Mouse (Mus musculus) embryonic facial prominence, embryonic 14.5 days (tissue): ENCODE data around the gene Aatk. TPM values are rescaled to one million over a fixed set of nuclear protein-coding genes. Genes with fewer than 3 reads are reported as not detected.
A peak's percentile ranks its signal among the peaks of the same experiment; 100 is the strongest.

Source experiments
- ATAC-seq: fragments of 200-750 bp; cut with Nextera tagmentation; 2 replicates; pipeline ENCODE4 v1.8.0; 2017; ENCODE audit warnings: low read depth, moderate number of reproducible peaks, moderate TSS enrichment
- DNase-seq: peaks from one replicate; pipeline ENCODE4 v3.0.0-alpha.2; 2015; ENCODE audit warnings: low spot score
- H3K27ac ChIP-seq: fragments of 300-500 bp; sonication (generic); replicated peaks from 2 replicates; pipeline ENCODE4 v1.5.1; 2014; ENCODE audit warnings: low read depth, mild to moderate bottlenecking, low read length, moderate library complexity
- H3K27me3 ChIP-seq: fragments of 300-500 bp; sonication (generic); replicated peaks from 2 replicates; pipeline ENCODE4 v1.6.1; 2014; ENCODE audit warnings: low read length; ENCODE audit not compliant: control insufficient read depth, insufficient read depth
- H3K36me3 ChIP-seq: fragments of 300-500 bp; sonication (generic); 2 replicates; pipeline ENCODE4 v1.6.1; 2014; ENCODE audit warnings: low read length, mixed read lengths; ENCODE audit not compliant: control insufficient read depth, insufficient read depth
- H3K4me1 ChIP-seq: fragments of 300-500 bp; sonication (generic); 2 replicates; pipeline ENCODE4 v1.6.1; 2014; ENCODE audit warnings: antibody characterized with exemption, low read length; ENCODE audit not compliant: control insufficient read depth, insufficient read depth
- H3K4me2 ChIP-seq: fragments of 300-500 bp; sonication (generic); 2 replicates; pipeline ENCODE4 v1.6.1; 2014; ENCODE audit warnings: low read depth, mild to moderate bottlenecking, low read length, moderate library complexity, mixed read lengths
- H3K4me3 ChIP-seq: fragments of 300-500 bp; sonication (generic); 2 replicates; pipeline ENCODE4 v1.5.1; 2014; ENCODE audit warnings: low read depth, mild to moderate bottlenecking, low read length
- H3K9ac ChIP-seq: fragments of 300-500 bp; sonication (generic); 2 replicates; pipeline ENCODE4 v1.6.1; 2014; ENCODE audit warnings: low read depth, mild to moderate bottlenecking, low read length, moderate library complexity, mixed read lengths
- H3K9me3 ChIP-seq: fragments of 300-500 bp; sonication (generic); 2 replicates; pipeline ENCODE4 v1.6.1; 2016; ENCODE audit warnings: low read length; ENCODE audit not compliant: control insufficient read depth
- WGBS: fragments of 180-500 bp; shearing (Covaris S2); extraction: QIAGEN DNeasy Blood & Tissue Kit; methylation state at CpG from one replicate; pipeline ENCODE4 v1.1.7; 2014; 5-methylcytosine and 5-hydroxymethylcytosine counted together
- polyA plus RNA-seq: library from polyadenylated mRNA; unstranded; fragments of >200 nt; fragmentation: Nextera tagmentation; extraction: Ambion mirVana; gene quantifications from 2 replicates; pipeline ENCODE4 v1.2.1, GENCODE M21; 2014

Aatk gene
- polyA plus RNA-seq, 1 experiment from 2014 or later: 10.8 TPM

- ATAC-seq: no peak
- Histone ChIP-seq H3K9ac (no peak overlapping the region), H3K4me1 (no peaks in the 10 kb centered on the region), H3K4me3 (no peak overlapping the region), H3K9me3 (no peaks in the 10 kb centered on the region), H3K36me3 (peaks cover 82% of the 10 kb centered on the region), H3K27me3 (no peaks in the 10 kb centered on the region), H3K27ac (no peak overlapping the region), H3K4me2 (no peak overlapping the region)
- no peak for DNase-seq
- 69% methylated on average over 6 of the region's 7 CpGs for WGBS
Measured at GRCm38 (mm10) chr11:120071731-120072320, 24.9 kb upstream of the Aatk start.

- H3K27me3 ChIP-seq: no peaks in the 10 kb centered on the region
- H3K36me3 ChIP-seq: peaks cover 81% of the 10 kb centered on the region
- H3K9ac ChIP-seq: no peak overlapping the region
- H3K4me1 ChIP-seq: no peaks in the 10 kb centered on the region
- H3K27ac ChIP-seq: no peak overlapping the region
- no peak overlapping the region for H3K4me2 ChIP-seq
- ATAC-seq (no peak), DNase-seq (no peak)
- H3K4me3 ChIP-seq: no peak overlapping the region
- WGBS: 46% methylated on average over 12 of the region's 12 CpGs
- no peaks in the 10 kb centered on the region for H3K9me3 ChIP-seq
Measured at GRCm38 (mm10) chr11:120071065-120071464, 24.1 kb upstream of the Aatk start.

- Histone ChIP-seq H3K4me3 (no peak overlapping the region), H3K9me3 (no peaks in the 10 kb centered on the region), H3K27ac (no peak overlapping the region), H3K4me1 (no peaks in the 10 kb centered on the region), H3K27me3 (no peaks in the 10 kb centered on the region), H3K36me3 (peaks cover 79% of the 10 kb centered on the region), H3K9ac (no peak overlapping the region), H3K4me2 (no peak overlapping the region)
- WGBS: 87% methylated on average over 21 of the region's 27 CpGs
- ATAC-seq (no peak), DNase-seq (no peak)
Measured at GRCm38 (mm10) chr11:120070286-120070930, 23.4 kb upstream of the Aatk start.

- H3K27ac ChIP-seq: no peak overlapping the region
- WGBS: 27% methylated on average over 11 of the region's 11 CpGs
- peak; percentile 40 for DNase-seq
- H3K9ac ChIP-seq: no peak overlapping the region
- no peak overlapping the region for H3K4me2 ChIP-seq
- no peak; the same call in 1 of the 2 replicates for ATAC-seq
- no peaks in the 10 kb centered on the region for H3K27me3 ChIP-seq
- H3K9me3 ChIP-seq: no peaks in the 10 kb centered on the region
- H3K4me3 ChIP-seq: no peak overlapping the region
- H3K36me3 ChIP-seq: peaks cover 77% of the 10 kb centered on the region
- H3K4me1 ChIP-seq: no peaks in the 10 kb centered on the region
Measured at GRCm38 (mm10) chr11:120069261-120069660, 22.3 kb upstream of the Aatk start.

- DNase-seq (no peak), ATAC-seq (no peak)
- no peaks in the 10 kb centered on the region for H3K4me1 ChIP-seq
- peaks cover 79% of the 10 kb centered on the region for H3K36me3 ChIP-seq
- H3K27ac ChIP-seq: no peak overlapping the region
- H3K9me3 ChIP-seq: no peaks in the 10 kb centered on the region
- no peaks in the 10 kb centered on the region for H3K27me3 ChIP-seq
- H3K4me2 ChIP-seq: no peak overlapping the region
- no peak overlapping the region for H3K9ac ChIP-seq
- H3K4me3 ChIP-seq: no peak overlapping the region
- 61% methylated on average over 14 of the region's 17 CpGs for WGBS
Measured at GRCm38 (mm10) chr11:120067834-120068233, 20.9 kb upstream of the Aatk start.

GRCm38 (mm10) chr11:120065291-120065690 is 18.3 kb upstream of the Aatk start:
- ATAC-seq (peak; percentile 63), DNase-seq (peak; percentile 74)
- no peak overlapping the region for H3K4me3 ChIP-seq
- no peaks in the 10 kb centered on the region for H3K27me3 ChIP-seq
- no peaks in the 10 kb centered on the region for H3K4me1 ChIP-seq
- H3K4me2 ChIP-seq: no peak overlapping the region
- 41% methylated on average over 8 of the region's 10 CpGs for WGBS
- no peaks in the 10 kb centered on the region for H3K9me3 ChIP-seq
- no peak overlapping the region for H3K27ac ChIP-seq
- H3K9ac ChIP-seq: no peak overlapping the region
- peaks cover 54% of the 10 kb centered on the region for H3K36me3 ChIP-seq

- H3K9ac ChIP-seq: no peak overlapping the region
- peaks cover 47% of the 10 kb centered on the region for H3K36me3 ChIP-seq
- H3K27me3 ChIP-seq: no peaks in the 10 kb centered on the region
- H3K27ac ChIP-seq: no peak overlapping the region
- no peak overlapping the region for H3K4me2 ChIP-seq
- ATAC-seq (no peak), DNase-seq (no peak)
- WGBS: 89% methylated on average over 11 of the region's 11 CpGs
- no peak overlapping the region for H3K4me3 ChIP-seq
- no peaks in the 10 kb centered on the region for H3K4me1 ChIP-seq
- no peaks in the 10 kb centered on the region for H3K9me3 ChIP-seq
Measured at GRCm38 (mm10) chr11:120064668-120065040, 17.7 kb upstream of the Aatk start.

GRCm38 (mm10) chr11:120064006-120064667 is 17.2 kb upstream of the Aatk start:
- Histone ChIP-seq H3K36me3 (peaks cover 46% of the 10 kb centered on the region), H3K4me2 (no peak overlapping the region), H3K4me1 (no peaks in the 10 kb centered on the region), H3K9me3 (no peaks in the 10 kb centered on the region), H3K4me3 (no peak overlapping the region), H3K9ac (no peak overlapping the region), H3K27ac (no peak overlapping the region), H3K27me3 (no peaks in the 10 kb centered on the region)
- WGBS: 89% methylated on average over 13 of the region's 13 CpGs
- no peak for ATAC-seq
- no peak for DNase-seq
